Mouse (Mus musculus): ENCODE data around the gene Mzf1. TPM values are rescaled to one million over a fixed set of nuclear protein-coding genes. Genes with fewer than 3 reads are reported as not detected.

Gene Mzf1
- total RNA-seq, 2 experiments from 2014 or later, result 0.57 to 0.74 TPM

DNA sequence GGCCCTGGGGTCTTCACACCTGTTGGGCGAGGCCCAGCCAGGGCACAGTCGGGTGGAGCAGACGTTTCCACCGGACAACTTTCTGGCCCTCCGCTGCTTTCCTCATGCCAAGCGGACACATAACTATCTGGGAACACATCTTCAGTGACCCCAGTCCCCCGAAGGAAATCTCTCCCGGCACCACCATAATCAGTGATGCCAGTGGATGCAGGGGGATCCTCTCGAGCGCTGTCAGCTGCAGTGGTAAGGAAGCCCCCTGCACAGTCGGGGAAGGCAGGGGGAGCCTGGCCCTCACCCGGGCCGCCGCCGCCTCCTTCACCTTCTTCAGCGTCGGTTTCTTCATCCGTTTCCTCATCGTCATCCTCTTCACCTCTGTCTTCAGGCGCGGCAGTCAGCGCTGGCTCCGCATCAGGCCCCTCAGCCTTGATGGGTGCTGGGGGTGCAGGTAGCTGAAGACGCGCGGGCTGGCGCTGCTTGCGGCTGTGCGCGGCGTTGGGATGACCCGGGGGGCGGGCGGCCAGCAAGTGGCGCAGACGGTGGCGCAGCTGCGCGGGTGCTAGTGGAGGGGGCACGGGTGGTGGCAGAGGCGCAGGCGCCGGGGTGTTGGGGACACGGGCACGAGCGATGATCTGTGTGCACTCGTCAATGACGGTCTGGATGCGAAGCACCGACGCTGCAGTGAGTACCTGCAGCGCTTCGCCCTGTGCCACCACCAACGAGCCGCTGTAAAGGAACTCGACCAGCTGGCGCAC, 47.0 kb downstream of the Mzf1 start:
- intact Hi-C loops (cut with DNase I), result loop anchor here (2.0 to 5.0 kb wide), 3 partner anchors 29 to 100 kb away; no protein-coding TSS in a partner anchor
- no peak for DNase-seq

DNA sequence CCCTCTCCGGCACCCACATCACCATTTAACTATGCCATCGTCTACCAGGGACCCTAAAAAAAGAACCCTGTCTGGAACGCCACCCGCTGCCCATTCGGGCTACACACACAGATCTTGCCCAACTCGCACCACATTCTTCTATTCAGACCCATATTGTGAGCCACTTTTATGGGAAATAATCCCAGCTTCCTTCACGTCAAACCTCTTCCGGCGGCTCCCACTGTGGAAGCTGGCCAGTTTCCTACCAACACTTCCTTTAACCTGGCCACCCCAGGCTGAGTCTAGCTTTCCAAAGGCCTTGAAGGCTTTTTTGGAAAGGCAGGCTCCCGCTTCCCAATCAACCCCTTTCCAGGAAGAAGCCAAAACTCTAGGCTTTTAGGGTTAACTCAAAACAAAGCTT, 48.0 kb downstream of the Mzf1 start:
- intact Hi-C loops (cut with DNase I), result loop anchor here (5.0 kb wide), 1 partner anchor 99 kb away; no protein-coding TSS in a partner anchor

DNA sequence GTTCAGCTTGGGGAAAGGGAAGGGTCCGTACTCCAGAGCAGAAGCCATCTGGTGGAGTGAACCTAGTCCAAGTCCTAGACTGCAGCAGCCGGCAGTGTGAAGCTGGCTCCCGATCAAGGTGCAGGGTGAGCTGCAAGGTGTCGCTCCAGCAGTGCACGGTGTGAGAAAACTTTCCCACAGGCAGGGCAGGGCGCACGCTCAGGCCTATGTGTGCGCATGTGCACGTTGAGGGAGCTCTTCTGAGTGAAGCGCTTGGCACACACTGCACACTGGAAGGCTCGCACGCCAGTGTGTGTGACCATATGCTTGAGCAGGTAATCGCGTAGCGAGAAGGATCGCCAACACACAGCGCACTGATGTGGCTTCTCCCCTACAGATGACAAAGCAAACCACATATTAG, 48.6 kb downstream of the Mzf1 start:
- DNase-seq, result no peak
- intact Hi-C loops (cut with DNase I), result loop anchor here (5.0 kb wide), 1 partner anchor 99 kb away; no protein-coding TSS in a partner anchor

More for the DNA sequence above, 48.0 kb downstream of the Mzf1 start:
- DNase-seq, result no peak

DNA sequence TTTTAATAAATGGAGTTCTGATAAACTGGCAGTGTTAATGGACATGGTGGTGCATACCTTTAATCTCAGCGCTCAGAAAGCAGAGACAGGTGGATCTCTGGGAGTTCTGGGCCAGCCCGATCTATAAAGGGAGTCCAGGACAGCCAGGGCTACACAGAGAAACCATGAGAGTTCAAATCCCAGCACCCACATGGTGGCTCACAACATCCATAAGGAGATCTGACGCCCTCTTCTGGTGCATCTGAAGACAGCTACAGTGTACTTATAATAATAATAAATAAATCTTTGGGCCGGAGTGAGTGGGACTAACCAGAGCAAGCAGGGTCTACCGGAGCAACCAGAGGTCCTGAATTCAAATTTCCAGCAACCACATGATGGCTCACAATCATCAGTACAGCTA, 51.2 kb downstream of the Mzf1 start:
- DNase-seq, result no peak
- intact Hi-C loops (cut with DNase I), result no loop called here

DNA sequence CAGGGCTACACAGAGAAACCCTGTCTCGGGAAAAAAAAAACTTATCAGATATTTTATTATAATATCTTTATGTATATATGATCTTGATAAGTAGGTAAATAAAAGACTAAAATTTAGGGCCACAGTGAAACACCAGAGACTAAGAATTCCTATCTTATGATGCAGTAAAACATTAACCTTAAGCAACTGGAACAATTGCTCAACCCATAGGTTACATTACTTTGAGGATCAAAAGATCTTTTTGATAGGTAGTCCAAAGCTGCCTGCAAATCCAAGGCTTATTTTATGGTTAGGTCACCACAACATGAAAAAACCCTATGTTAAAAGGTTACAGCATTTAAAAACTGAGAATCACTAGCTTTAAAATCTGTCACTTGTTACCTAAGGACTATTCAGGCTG, 53.0 kb downstream of the Mzf1 start:
- DNase-seq, result no peak
- intact Hi-C loops (cut with DNase I), result no loop called here

DNA sequence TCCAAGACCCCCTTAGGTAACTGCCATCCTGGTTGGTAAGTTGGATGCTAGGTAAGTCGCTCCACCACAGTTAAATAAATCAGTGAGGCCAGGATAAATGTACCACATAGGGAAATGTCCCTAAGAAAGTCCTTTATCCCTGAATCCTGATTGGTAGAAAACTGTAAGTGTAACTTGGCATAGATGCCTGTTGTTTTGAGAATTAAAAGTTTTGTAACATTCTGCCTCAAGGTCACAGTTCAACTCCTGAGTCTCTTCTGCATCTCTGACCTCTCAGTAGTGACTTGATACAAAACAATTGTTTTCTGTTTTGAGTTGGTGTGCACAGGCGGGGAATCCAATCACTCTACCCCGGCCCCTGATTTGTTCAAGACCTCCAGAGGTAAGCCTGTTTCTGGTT, 55.7 kb downstream of the Mzf1 start, which contains the start of gene Trim28:
Gene Trim28, plus strand, starts transcription at position 264 of the 400 bp plus-strand sequence.
- DNase-seq, result no peak
- intact Hi-C loops (cut with DNase I), result no loop called here

DNA sequence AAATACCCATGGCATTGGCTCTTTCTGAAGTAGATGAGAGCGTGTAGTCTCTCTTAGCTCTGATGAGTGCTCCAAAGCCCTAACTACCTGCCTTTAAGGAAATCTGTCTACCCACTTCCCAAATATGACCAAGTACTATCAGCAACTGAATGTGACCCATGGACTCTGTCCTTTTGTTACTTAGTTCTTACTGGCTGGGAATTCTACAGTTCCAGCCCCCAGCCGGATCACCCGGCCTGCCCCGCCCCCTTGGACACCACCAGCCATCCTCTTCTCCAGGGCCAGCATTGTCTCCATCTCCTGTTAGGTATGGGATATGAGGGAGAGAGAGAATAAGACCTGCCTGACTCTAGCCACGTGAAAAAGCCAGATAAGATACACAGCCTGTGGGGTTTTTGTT, 56.5 kb downstream of the Mzf1 start, which contains the start of gene Slc27a5:
Gene Slc27a5, minus strand, starts transcription at position 140 of the 400 bp plus-strand sequence.
- intact Hi-C loops (cut with DNase I), result no loop called here
- no peak for DNase-seq

DNA sequence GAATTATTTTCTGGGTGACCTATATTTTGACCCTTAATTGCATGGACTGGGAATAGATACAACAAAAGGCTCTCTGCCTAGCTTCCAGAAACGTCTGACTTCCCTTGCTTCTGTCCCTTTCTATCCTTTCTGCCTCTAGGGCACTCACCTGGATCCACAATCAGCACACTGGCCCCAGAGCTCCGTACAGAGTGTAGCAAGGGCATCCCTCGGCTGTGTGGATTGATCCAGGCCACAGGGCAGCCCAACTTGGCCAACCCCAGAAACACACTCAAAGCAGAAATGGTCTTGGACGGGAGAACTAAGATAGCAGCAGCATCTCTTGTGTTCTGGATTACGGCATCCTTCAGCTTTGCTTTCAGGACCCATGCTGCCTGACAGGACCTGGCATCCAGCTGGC, 57.3 kb downstream of the Mzf1 start:
- no peak for DNase-seq
- intact Hi-C loops (cut with DNase I), result no loop called here

DNA sequence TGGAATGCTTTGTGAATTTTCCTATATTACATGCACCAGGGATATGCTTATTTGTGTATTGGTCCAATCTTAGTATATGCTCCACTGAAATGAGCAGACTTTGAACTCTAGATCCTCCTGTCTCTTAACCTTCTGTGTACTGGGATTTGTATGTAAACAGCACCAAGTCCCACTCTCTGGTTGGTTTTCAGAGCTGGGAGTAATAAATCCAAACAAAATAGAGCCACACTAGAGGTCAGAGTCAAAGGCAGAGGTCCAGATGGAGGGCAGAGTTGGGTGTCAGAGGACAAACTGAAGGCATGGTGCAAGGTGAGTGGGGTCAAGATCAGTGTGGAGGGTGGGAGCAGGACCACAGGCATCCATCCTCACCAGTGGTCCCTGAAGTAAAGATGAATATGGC, 58.7 kb downstream of the Mzf1 start:
- DNase-seq, result no peak
- intact Hi-C loops (cut with DNase I), result no loop called here

DNA sequence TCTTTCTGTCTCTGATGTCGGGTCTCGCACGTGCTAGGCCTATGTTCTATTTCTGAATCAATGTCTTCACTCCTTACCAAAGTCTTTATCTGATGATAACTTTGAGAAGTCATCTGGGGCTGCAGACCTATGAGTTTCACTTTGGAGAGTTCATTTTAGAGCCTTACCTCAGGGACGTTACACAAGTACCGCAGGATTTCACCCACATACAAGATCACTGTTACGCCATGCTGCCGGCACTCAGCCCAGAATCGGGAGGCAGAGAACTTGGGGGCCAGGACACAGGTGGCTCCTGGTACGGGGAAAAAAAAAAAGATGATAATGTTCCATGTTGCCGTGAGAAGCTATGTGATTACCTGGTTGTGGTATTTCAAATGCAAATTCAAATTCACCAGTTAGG, 61.4 kb downstream of the Mzf1 start:
- no peak for DNase-seq
- intact Hi-C loops (cut with DNase I), result no loop called here

Other genes starting within 250 kb of the Mzf1 start
- 1 to 10 TPM; 3.6 to 4.3 TPM for gene Zfp329, start 235.9 kb downstream of the Mzf1 start, total RNA-seq (2021)
- gene Zfp110, start 220.0 kb downstream of the Mzf1 start, total RNA-seq (2021), result 1 to 10 TPM; 6.4 to 8.2 TPM
- 1 to 10 TPM; 1.3 to 2.0 TPM for gene Zfp128, start 173.6 kb downstream of the Mzf1 start, total RNA-seq (2021)
- gene Zscan22, start 156.9 kb downstream of the Mzf1 start, total RNA-seq (2021), result 1 to 10 TPM; 2.4 to 2.8 TPM
- 100 to 1,000 TPM; 473 to 557 TPM for gene Rps5, start 132.5 kb downstream of the Mzf1 start, total RNA-seq (2021)
- gene Rnf225, start 127.3 kb downstream of the Mzf1 start, total RNA-seq (2021), result under 1 TPM; 0.22 to 0.51 TPM
- 1 to 10 TPM; 1.7 to 2.2 TPM for gene Zfp324, start 88.9 kb downstream of the Mzf1 start, total RNA-seq (2021)
- 1 to 10 TPM; 1.7 to 2.5 TPM for gene Zfp446, start 76.9 kb downstream of the Mzf1 start, total RNA-seq (2021)
- gene Slc27a5, start 56.6 kb downstream of the Mzf1 start, total RNA-seq (2021), result not detected
- 10 to 100 TPM; 62.1 to 63.2 TPM for gene Trim28, start 55.6 kb downstream of the Mzf1 start, total RNA-seq (2021)
- 1 to 10 TPM; 3.9 to 4.0 TPM for gene Zbtb45, start 44.7 kb downstream of the Mzf1 start, total RNA-seq (2021)
- gene Chmp2a, start 20.0 kb downstream of the Mzf1 start, total RNA-seq (2021), result 10 to 100 TPM; 68.7 to 83.7 TPM
- gene Ube2m, start 16.5 kb downstream of the Mzf1 start, total RNA-seq (2021), result 100 to 1,000 TPM; 131 TPM
- gene Vmn1r85, start 40.4 kb upstream of the Mzf1 start, total RNA-seq (2021), result not detected
- not detected for gene Vmn1r86, start 65.2 kb upstream of the Mzf1 start, total RNA-seq (2021)
- not detected for gene Vmn1r87, start 85.4 kb upstream of the Mzf1 start, total RNA-seq (2021)
- under 1 TPM in 1 of 2 experiments, not detected in 1; 0.13 TPM for gene Vmn1r88, start 104.8 kb upstream of the Mzf1 start, total RNA-seq (2021)
- not detected for gene Vmn1r89, start 158.3 kb upstream of the Mzf1 start, total RNA-seq (2021)
- 1 to 10 TPM; 1.6 to 1.7 TPM for gene Lig1, start 222.5 kb upstream of the Mzf1 start, total RNA-seq (2021)
- gene Zswim9, start 224.0 kb upstream of the Mzf1 start, total RNA-seq (2021), result 1 to 10 TPM; 9.0 to 9.8 TPM

All from gastrocnemius, postnatal 36 days (tissue).